Mouse (Mus musculus) CD8-positive naive resting alpha-beta T cell, adult 57 days (primary cell): ENCODE measurements around the gene Plekha6. TPM values are rescaled to one million over a fixed set of nuclear protein-coding genes. Genes with fewer than 3 reads are reported as not detected.

Source experiments
- total RNA-seq: library from RNA; stranded (reverse); gene quantifications from one replicate; pipeline ENCODE4 v1.2.4, GENCODE M21; 2023

Gene Plekha6
- total RNA-seq = 39.3 TPM

DNA sequence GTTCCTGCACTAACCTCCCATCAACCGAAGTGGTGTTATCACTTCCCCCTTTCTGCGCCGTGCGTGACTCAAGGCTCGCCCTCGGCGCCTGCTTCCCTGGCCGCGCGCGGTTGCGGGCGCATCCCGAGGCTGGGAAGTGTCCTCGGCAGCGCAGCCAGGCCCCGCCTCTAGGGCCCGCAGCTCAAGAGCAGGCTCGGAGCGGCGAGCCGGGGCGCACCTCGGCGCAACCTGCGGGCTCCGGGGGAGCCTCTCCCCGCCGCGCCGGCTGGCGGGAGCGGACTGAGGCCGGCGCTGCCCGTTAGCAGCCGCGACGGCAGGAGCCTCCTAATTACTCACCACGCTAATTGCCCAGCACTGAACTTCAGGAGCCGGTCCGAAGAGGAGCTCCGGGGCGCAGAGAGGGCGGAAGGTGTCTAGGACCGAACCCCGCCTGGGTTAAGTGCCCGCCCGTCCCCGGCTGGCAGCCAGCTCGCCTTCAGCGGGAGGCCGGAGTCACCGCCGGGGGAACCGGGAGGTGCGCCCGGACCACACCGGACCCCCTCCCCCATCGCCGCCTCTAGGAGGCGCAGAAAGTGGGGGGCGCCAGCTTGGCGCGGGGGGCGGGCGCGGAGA lies at the start of gene Plekha6:
Plekha6 (plus strand) TSS at position 391 of the 612 bp plus-strand sequence.

DNA sequence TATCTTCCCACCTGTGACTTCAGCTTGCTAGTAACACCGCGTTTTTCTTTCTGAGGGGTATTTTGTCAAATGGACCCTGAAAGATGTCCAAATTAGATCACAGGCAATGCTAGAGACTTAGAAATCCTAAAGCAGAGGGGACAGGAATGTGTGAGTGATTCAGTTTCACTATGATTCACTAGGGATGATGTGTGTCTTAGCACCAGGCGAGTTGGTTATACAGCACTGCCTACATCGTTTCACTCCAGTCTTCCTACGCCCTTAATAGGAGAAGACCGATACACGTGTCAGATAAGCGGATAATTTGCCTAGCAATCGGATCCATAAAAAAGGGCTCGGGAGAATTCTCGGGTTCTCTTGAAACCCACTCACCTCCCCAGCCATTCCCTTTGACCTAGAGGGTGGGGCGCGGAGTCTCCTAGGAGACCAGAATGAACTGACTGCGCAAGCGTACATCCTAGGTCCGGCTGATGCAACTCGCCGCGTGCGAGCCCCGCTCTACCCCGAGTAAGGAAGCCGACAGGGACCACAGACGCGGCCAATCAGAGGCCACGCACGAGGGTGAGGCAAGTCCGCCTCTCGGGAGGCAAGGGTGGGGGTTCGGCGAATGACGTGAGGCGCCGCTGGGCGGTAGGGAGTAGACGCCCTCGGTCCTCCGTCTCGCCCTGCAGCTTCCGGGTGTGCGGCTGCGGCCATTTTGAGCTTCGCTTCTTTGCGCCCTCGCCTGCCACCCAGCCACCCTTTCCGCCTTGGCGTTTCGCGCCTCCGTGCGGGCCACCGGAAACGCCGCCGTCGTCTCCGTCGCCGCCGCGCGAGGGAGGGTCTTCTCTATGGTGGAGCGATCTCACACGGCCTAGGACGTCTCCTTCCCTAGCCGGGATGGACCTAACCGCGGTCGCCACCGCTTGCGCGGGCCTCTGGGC lies 33.1 kb upstream of the Plekha6 start, which contains the start of gene Ppp1r15b:
Ppp1r15b (plus strand) TSS at position 506 of the 923 bp plus-strand sequence.

DNA sequence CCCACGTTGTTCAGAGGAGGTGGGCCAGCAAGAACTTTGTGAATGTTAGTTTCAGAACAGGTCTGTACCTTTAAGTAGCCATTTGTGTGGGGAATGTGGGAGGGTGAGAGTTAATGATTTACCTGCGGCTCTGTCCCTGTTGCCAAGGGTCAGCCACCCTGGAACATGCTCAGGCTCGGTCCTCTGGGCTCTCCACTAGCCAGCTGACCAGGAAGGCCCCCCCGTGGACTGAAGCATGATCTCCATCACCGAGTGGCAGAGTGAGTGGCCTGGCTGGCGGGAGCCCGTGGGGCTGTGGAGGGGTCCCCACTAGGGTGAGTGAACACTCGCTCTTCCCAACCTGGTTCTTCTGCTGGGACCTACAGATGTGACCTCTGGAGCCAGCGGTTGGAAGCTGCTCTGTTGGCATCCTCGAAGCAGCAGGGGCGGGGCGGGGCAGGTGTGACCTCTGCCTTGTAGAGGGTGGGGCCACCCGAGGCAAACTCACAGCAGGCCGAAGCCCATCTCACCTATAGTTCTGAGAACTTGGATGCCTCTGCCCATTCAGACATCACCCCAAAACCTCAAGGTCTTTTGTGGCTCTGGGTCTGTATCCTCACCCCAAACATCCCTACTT lies 145.8 kb downstream of the Plekha6 start, which contains the start of gene Golt1a:
Golt1a (plus strand) TSS at position 149 of the 616 bp plus-strand sequence.

DNA sequence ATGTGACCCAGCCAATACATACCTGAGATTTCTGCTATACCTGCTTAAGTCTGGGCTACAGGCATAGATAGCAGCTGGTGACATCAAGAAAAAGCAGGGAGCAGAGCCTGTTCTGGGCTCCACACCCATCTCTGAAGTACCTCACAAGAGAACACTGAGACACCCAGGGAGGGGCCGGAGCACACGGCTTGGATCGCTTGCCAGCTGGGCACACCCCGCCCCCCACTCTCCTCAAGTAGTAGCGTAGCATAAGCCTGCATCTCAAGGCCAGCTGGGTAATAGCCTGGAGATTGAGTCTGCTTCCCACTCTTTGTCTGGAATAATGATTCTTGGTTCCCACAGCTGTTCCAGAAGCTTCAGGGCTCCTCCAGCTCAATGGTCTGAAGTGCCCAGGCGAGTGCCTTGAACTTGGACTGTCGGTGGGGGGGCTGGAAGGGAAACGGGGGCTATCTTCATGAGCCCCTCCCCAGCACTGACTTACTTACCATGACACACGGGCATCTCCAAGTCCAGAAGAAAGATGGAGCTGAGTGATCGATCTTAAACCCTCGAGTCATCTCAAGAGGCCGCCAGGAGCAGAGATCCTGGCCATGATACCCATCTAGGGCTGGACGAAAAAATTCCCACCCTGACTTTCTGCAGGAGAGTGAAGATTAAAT lies 157.4 kb downstream of the Plekha6 start, which contains the start of gene Kiss1:
Kiss1 (plus strand) TSS at position 609 of the 659 bp plus-strand sequence.

DNA sequence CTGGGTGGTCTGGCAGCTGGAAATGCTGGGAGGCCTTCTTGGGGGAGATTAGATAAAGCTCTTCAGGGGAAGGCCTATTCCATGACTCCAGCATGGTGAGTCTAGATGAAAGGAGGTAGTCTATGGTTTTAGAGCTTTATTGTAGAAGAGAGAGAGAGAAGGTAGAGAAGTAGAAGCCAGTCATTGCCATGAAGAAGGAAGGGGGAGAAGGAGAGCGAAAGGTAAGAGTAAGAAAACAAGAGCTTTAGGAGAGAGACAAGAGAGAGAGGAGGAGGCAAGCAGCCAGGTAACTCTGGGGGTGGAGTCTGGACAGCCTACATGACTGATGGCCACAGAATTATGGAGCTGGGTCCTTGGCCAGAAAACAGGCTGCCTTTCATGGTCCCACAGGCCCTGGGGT lies 186.2 kb downstream of the Plekha6 start, which contains the start of gene Ren1:
Ren1 (plus strand) TSS at position 301 of the 400 bp plus-strand sequence.

Other genes with a start within 250 kb of the Plekha6 start
- 282 TPM for gene Mdm4, start 133.6 kb upstream of the Plekha6 start, total RNA-seq
- gene Pik3c2b, start 118.5 kb upstream of the Plekha6 start, total RNA-seq = 12.5 TPM
- 93.7 TPM for gene Ppp1r15b, start 33.1 kb upstream of the Plekha6 start, total RNA-seq
- not detected for gene Golt1a, start 145.6 kb downstream of the Plekha6 start, total RNA-seq
- gene Kiss1, start 157.7 kb downstream of the Plekha6 start, total RNA-seq = not detected
- not detected for gene Ren1, start 186.3 kb downstream of the Plekha6 start, total RNA-seq
- not detected for gene Etnk2, start 199.4 kb downstream of the Plekha6 start, total RNA-seq